Mouse (Mus musculus) thymus, postnatal 10 days (tissue): ENCODE data around the gene Masp1.
A peak's percentile ranks its signal among the peaks of the same experiment; 100 is the strongest.

Source experiments
- DNase-seq, 2 experiments: peaks; one replicate each; pipeline ENCODE4 v3.0.0; 2021; ENCODE audit warnings: low spot score in 2 of 2

Gene Masp1

GRCm38 (mm10) chr16:23463671-23464347 lies 56.8 kb downstream of the Masp1 start:
- no peak for DNase-seq

DNA sequence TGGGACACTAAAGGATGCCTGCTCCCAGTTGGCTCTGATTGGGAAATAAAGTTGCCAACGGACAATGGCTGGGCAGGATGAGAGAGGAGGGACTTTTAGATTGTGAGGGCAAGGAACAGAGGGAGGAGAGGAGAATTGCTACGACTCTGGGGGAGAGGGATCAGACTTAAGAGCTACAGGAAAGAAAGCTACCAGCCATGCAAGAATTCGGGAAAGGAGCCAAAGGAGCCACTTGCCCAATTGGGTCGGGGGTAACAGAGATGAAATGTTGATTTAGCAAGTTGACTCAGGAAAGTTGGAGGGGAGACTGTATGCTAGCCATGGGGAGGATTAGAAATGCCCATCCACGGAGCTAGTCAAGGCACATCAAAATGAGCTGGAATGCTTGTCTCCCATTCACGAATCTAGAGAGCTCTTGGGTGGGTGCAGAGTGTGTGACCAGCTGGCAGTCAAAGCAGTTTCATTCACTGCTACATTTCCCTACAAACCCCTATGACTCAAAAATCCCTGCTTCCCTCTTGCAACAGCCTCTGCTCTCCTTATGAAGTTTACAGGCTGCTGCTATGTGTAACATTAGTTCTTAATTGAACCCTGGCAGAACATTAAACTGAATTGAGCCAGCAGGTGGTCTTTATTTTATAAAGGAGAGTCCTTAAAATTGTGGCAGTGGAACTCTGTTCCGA lies 61.6 kb downstream of the Masp1 start:
- no peak for DNase-seq

DNA sequence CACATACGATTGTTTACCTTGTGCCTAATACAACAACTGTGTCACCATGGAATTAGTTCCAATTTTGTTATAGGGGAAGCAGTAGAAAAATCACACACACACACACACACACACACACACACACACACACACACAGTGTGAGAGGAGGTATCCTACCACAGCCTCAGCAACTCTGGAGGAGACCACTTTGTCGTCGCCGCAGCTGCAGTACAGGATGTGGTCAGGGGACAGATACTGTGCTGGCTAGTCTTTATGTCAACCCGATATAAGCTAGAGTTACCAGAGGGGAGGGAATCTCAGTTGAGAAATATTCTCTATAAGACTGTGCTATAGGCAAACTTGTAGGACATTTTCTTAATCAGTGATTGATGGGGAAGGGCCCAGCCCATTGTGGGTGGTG lies 63.3 kb downstream of the Masp1 start:
- DNase-seq, result no peak

DNA sequence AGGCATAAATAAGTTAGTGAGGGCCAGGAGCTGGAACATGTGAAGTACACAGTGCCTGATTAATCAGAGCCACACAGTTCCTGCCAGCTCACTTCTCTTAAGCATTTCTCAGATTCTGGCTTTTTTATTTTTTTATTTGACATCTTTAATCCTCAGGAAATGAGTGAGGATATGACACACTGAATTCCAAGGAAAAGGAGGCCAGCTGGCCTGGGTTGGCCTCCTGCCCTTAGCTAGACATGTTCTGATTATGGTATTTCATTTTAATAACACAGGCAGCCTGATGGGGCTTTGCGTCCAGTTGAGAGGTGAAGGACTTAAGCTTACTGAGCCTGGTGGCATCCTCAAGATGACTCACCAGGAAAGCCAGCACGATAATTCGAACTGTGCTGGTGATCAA lies 64.1 kb downstream of the Masp1 start:
- no peak for DNase-seq

DNA sequence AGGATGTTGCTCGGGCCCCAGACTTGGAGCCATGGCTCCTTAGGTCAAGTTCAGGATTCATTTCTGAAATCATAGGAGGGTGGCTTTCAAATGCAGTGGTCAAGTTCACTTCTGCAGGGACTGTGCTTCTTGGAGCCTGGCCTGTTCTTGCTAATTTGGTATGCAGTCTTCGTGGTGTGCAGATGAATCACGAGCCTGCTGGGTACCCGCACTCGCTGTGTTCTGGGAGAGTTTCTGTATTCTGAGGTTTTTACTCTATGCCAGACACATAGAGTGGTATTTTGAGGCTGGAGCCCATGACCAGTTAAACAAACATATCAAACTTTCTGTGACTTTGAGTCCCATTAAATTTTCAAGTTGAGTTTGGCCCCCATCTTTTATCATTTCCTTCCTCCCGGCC lies 66.2 kb downstream of the Masp1 start:
- no peak for DNase-seq

DNA sequence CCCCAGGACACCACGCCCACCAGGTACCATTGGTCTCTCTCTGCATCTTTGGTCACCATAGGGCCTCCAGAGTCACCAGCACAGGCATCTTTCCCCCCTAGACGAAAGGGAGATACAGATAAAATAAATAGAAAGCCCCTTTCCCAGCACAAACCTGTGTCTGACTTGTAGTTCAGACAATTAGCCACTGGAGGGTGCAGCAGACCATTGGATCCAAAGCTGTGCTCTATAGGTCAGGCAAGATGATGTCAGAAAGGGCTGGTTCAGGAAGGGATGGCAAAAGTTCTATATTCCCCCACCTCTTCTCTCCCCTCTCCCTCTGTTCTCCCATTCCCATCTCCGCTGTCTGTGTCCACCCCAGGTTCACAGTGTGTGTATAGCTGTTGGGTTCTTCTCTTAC lies 68.1 kb downstream of the Masp1 start:
- peak; percentile 5 to 57 for DNase-seq

- DNase-seq, result no peak
Measured at GRCm38 (mm10) chr16:23450816-23451215, 69.8 kb downstream of the Masp1 start.

GRCm38 (mm10) chr16:23449946-23450345 lies 70.7 kb downstream of the Masp1 start:
- no peak for DNase-seq

- no peak for DNase-seq
Measured at GRCm38 (mm10) chr16:23444231-23444630, 76.4 kb downstream of the Masp1 start.

DNA sequence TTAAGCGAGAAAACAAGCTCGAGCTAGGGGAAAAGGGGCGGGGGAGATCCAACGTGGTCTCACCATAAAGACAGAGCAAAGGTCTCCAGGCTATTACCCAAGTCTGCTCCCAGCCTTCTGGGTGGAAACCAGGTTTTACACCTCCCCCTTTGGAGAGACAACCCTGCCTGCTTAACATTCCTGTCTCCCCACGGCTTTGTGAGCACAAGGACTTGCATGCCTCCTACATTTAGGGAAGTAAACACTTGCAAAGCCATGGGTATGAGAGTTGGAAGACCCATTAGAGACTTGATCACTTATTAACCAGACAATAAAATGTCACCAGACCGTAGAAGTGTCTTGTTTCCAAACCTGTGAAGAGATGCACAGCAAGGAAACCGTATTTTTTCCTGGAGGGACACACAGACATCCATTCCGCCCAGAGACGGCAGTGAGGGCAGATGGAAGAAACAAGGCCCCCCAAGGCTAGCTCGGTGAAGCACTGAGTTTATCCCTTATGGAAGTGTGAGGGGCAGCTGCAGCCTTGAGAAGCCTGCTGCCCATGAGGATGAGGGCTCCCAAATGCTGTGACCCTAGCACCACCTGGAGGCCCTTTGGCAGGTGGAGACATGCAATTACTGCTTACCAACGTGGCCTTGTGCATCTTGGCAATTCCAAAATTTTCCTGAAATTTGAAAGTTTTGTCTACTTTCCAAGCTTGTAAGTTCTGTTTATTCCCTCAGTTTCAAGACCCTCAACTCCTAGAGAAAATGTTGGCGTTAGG lies 83.0 kb downstream of the Masp1 start:
- peak in 1 of 2 experiments; percentile 19 for DNase-seq

DNA sequence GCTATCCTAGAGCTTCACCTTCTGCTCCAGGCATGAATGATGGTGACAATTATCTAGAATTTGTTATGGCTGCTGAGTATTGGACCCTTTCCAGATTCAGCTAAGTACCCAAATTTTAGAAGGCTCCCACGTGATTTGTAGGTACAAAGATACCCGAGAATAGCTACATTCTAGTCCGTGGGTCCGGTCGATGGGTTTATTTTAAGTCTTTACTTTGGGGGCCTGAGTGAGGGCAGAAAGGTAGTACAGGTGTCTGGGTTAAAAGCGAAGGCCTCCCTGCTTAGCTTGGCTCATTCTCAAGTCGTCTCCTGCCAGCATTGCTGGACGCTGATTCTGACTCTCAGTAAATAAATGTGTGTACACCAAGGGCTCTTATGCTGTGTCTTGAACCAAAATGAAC lies 90.6 kb downstream of the Masp1 start:
- DNase-seq, result no peak

DNA sequence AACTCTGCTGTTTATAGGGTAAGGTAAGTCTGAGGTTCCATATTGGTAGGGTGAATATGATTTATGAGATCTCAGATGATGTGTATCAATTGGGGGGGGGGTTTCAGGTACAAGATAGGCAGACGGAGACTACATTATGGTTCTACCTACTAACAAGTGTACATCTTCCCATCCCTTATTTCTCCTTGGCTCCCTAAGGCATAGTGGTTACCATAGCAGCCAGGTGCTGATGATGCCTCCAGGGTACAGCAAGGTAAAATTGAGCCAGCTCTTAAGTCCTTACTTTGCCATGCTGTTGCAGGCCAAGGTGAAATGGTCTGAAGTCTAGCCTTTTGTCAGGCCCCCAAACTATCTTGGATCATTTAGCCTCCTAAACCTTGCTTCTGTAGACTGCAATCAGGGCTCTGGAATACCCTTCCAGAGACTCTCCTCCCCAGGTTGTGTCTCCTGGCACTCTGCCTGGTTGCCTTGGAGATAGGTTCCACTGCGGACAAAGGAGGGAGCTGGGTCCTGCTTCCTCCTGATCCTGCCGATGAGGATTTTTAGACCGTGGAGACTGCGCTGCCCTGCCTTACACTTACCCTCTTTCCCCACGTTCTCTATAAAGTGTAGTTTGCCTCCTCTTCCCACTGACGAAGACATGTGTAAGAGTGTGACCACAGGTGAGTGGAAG lies 91.8 kb downstream of the Masp1 start, which contains the start of gene Rtp1:
Gene Rtp1 (plus strand): TSS at position 487 of the 673 bp plus-strand sequence.
- no peak for DNase-seq

DNA sequence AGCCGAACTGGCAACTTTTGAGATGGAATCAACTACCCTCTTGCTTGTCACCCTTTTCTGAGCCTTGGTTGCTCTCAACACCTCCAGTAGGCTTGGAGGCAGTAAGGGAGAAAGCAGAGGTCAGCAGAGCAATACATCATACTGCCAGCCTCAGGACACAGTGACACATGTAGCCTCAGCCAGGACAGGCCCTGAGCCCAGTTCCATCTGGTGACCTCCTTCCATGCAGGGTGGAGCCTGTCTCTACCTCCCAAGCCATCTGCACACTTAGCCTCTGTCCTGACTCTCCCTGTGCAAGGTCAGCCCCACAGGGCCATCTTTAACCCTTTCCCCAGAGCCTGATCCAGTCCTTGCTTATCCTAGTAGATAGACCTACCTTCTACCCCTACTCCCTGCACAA lies 92.9 kb downstream of the Masp1 start:
- DNase-seq, result no peak

GRCm38 (mm10) chr16:23423825-23424224 lies 96.8 kb downstream of the Masp1 start:
- no peak for DNase-seq

DNA sequence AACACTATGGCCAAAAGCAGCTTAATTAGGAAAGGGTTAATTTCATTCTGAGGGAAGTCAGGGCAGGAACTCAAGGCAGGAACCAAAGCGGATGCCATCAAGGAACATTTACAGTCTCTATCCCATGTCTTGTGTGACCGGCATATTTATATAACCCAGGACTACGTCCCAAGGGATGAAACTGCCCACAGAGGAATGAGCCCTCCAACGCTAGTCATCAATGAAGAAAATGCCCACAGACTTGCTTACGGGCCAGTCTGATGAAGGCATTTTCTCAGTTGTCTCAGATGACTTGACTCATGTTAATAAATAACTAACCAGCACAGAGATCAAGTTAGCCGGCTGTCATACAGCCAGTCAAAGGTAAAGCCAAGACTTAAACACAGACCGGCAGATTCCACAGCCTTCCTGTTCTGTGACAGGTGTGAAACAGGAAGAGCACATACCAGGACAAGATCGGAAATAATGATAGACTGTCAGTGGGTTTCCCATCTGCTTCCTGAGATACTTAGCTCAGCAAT lies 101.0 kb downstream of the Masp1 start:
- DNase-seq, result no peak

DNA sequence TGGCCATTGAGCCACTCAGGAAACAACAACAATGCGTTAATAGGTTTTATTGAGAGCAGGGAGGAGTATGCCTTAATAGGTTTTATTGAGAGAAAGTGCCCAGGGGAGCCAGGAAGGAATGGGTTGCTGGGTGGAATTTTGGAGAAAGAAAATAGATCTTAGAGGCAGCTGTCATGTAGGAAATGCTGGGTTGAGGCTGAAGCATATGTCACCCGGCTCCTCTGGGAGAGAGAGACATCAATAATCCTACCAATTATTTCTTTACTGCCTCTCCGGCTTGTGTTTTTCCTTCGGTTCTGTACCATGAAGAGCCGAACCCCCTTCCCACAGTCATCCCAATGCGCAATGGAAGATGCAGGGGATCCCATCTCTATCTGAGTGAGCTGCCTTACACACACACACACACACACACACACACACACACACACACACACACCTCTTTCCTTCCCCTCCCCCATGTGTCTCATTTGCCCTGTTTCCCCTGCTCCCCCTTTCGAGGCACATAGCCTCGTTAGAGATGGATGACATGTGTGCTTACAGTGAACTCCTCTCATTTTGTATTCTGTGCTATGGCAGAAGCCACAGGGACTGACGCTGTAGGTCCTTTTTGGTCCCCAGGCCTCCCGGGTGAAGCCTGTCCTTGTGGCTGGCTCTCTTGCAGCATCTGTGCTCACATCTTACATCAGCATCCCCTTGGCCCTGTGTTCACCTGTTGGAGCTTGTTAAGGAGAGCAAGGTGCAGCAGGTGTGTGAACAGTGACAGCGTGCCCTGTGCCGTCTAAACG lies 103.0 kb downstream of the Masp1 start:
- no peak for DNase-seq

- no peak for DNase-seq
Measured at GRCm38 (mm10) chr16:23416657-23417293, 103.8 kb downstream of the Masp1 start.

- DNase-seq, result no peak
Measured at GRCm38 (mm10) chr16:23416261-23416656, 104.4 kb downstream of the Masp1 start.

GRCm38 (mm10) chr16:23412930-23413329 lies 107.7 kb downstream of the Masp1 start:
- no peak for DNase-seq

GRCm38 (mm10) chr16:23403008-23403755 lies 117.4 kb downstream of the Masp1 start:
- DNase-seq, result peak; percentile 63 to 83
